Mouse (Mus musculus) heart, embryonic 12.5 days (tissue): ENCODE measurements around the gene Lamc2. TPM values are rescaled to one million over a fixed set of nuclear protein-coding genes. Genes with fewer than 3 reads are reported as not detected.

ENCODE experiments used
- ATAC-seq: fragments of 200-750 bp; cut with Nextera tagmentation; 2 replicates; pipeline ENCODE4 v1.8.0; 2017; ENCODE audit warnings: moderate TSS enrichment, moderate library complexity; ENCODE audit not compliant: insufficient number of reproducible peaks, low FRiP score
- H3K27ac ChIP-seq: fragments of 300-500 bp; sonication (generic); 2 replicates; pipeline ENCODE4 v1.5.1; 2016; ENCODE audit warnings: mild to moderate bottlenecking, moderate library complexity; ENCODE audit not compliant: poor library complexity, severe bottlenecking
- H3K27me3 ChIP-seq: fragments of 300-500 bp; sonication (generic); replicated peaks from 2 replicates; pipeline ENCODE4 v1.6.1; 2016; ENCODE audit warnings: mild to moderate bottlenecking, moderate library complexity
- H3K36me3 ChIP-seq: fragments of 300-500 bp; sonication (generic); 2 replicates; pipeline ENCODE4 v1.6.1; 2016; ENCODE audit warnings: mild to moderate bottlenecking, moderate library complexity
- H3K4me1 ChIP-seq: fragments of 300-500 bp; sonication (generic); replicated peaks from 2 replicates; pipeline ENCODE4 v1.6.1; 2016; ENCODE audit warnings: mild to moderate bottlenecking
- H3K4me2 ChIP-seq: fragments of 300-500 bp; sonication (generic); 2 replicates; pipeline ENCODE4 v1.6.1; 2016; ENCODE audit warnings: mild to moderate bottlenecking, moderate library complexity
- H3K4me3 ChIP-seq: fragments of 300-500 bp; sonication (generic); 2 replicates; pipeline ENCODE4 v1.5.1; 2016; ENCODE audit warnings: mild to moderate bottlenecking
- H3K9ac ChIP-seq: fragments of 300-500 bp; sonication (generic); 2 replicates; pipeline ENCODE4 v1.6.1; 2016; ENCODE audit warnings: mild to moderate bottlenecking, moderate library complexity
- H3K9me3 ChIP-seq: fragments of 300-500 bp; sonication (generic); replicated peaks from 2 replicates; pipeline ENCODE4 v1.6.1; 2016; ENCODE audit warnings: mild to moderate bottlenecking, moderate library complexity
- WGBS: fragments of 180-500 bp; shearing (Covaris S2); methylation state at CpG from one replicate; pipeline ENCODE4 v1.1.7; 2016; 5-methylcytosine and 5-hydroxymethylcytosine counted together
- polyA plus RNA-seq: library from polyadenylated mRNA; unstranded; fragments of >200 nt; fragmentation: Nextera tagmentation; extraction: Ambion mirVana; gene quantifications from 2 replicates; pipeline ENCODE4 v1.2.1, GENCODE M21; 2016

The Lamc2 gene
- polyA plus RNA-seq, 1 experiment from 2014 or later: 9.8 TPM

DNA sequence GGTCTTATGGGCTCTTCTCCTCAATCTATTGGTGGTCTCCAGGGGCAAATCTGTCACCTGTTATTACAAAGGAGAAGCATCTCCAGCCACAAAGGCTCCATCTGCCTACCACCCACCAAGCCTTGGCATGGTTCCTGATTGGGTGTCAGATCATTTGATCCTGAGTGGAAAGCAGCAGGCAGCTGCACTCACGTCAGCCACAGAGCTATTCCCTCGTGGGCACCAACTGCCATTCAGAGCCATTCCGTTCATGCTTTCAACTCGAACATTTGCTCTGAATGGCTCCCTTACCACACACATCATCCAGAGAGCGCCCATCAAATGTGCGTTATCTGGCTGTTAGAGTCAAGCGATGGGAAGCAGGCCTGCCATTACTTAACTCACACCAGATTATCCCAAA, 78.4 kb downstream of the Lamc2 start:
- no peak for ATAC-seq
- WGBS: 34% methylated on average over 7 of the region's 7 CpGs
- no peak overlapping the region for H3K27ac ChIP-seq

GRCm38 (mm10) chr1:153104804-153105203, 81.4 kb downstream of the Lamc2 start:
- no peaks in the 10 kb centered on the region for H3K36me3 ChIP-seq
- H3K27ac ChIP-seq: no peak overlapping the region
- H3K4me1 ChIP-seq: peaks cover 33% of the 10 kb centered on the region
- no peaks in the 10 kb centered on the region for H3K9me3 ChIP-seq
- no peak overlapping the region for H3K4me2 ChIP-seq
- H3K4me3 ChIP-seq: no peak overlapping the region
- H3K27me3 ChIP-seq: no peaks in the 10 kb centered on the region
- no peak overlapping the region for H3K9ac ChIP-seq
- WGBS: 66% methylated on average over 12 of the region's 12 CpGs
- no peak for ATAC-seq

More for the DNA sequence above, 78.4 kb downstream of the Lamc2 start:
- no peaks in the 10 kb centered on the region for H3K27me3 ChIP-seq
- no peak overlapping the region for H3K4me3 ChIP-seq
- peaks cover 26% of the 10 kb centered on the region for H3K4me1 ChIP-seq
- no peak overlapping the region for H3K9ac ChIP-seq
- no peaks in the 10 kb centered on the region for H3K36me3 ChIP-seq
- H3K4me2 ChIP-seq: no peak overlapping the region
- no peaks in the 10 kb centered on the region for H3K9me3 ChIP-seq

GRCm38 (mm10) chr1:153103186-153103554, 83.1 kb downstream of the Lamc2 start:
- Histone ChIP-seq H3K27ac (no peak overlapping the region), H3K4me1 (peaks cover 42% of the 10 kb centered on the region), H3K9me3 (no peaks in the 10 kb centered on the region), H3K4me3 (no peak overlapping the region), H3K36me3 (no peaks in the 10 kb centered on the region), H3K9ac (no peak overlapping the region), H3K4me2 (no peak overlapping the region), H3K27me3 (no peaks in the 10 kb centered on the region)
- ATAC-seq: no peak
- WGBS: 93% methylated on average over 8 of the region's 8 CpGs

GRCm38 (mm10) chr1:153102296-153103185, 83.7 kb downstream of the Lamc2 start:
- Histone ChIP-seq H3K27me3 (no peaks in the 10 kb centered on the region), H3K27ac (peak overlapping the region; percentile 26; the same call in 1 of the 2 replicates), H3K9ac (no peak overlapping the region), H3K9me3 (no peaks in the 10 kb centered on the region), H3K4me2 (no peak overlapping the region), H3K36me3 (no peaks in the 10 kb centered on the region), H3K4me1 (peaks cover 37% of the 10 kb centered on the region), H3K4me3 (no peak overlapping the region)
- 90% methylated on average over 17 of the region's 17 CpGs for WGBS
- ATAC-seq: no peak

DNA sequence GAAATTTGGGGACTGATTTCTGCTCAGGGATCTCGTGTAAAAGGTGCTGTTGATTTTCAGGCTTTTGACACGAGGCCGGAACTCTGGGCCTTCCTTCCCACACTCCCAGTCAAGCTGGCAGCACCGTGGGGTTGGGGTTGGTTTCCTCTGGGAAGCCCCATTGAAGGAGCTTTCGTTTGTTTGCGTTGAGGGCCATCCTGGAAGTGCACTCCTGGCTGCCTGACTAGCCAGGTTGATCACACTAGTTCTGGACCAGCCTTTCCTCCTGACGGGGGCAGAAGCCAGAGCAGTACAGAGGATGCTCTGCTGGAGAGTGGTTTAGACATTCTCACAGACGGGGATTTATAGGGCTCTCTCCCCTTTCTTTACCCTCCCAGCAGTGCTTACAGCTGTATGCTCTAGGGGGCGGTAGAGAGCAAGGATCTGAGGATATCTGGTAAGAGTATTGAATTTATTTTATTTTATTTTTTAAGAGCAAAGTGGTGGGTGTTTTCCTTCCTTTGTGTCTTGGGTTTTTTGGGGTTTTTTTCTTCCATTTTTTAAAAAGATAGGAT, 84.8 kb downstream of the Lamc2 start:
- peak overlapping the region; percentile 6; the same call in 1 of the 2 replicates for H3K4me2 ChIP-seq
- no peaks in the 10 kb centered on the region for H3K9me3 ChIP-seq
- 0 out of 2 replicates have a peak, but pooled peaks have one; percentile 20 for ATAC-seq
- 28% methylated on average over 9 of the region's 9 CpGs for WGBS
- H3K4me1 ChIP-seq: peaks cover 33% of the 10 kb centered on the region
- no peaks in the 10 kb centered on the region for H3K36me3 ChIP-seq
- no peaks in the 10 kb centered on the region for H3K27me3 ChIP-seq
- peak overlapping the region; percentile 79 for H3K27ac ChIP-seq
- no peak overlapping the region for H3K4me3 ChIP-seq
- H3K9ac ChIP-seq: no peak overlapping the region

- peak overlapping the region; percentile 6; the same call in 1 of the 2 replicates for H3K4me2 ChIP-seq
- WGBS: 25% methylated on average over 9 of the region's 9 CpGs
- H3K36me3 ChIP-seq: no peaks in the 10 kb centered on the region
- H3K4me1 ChIP-seq: peaks cover 32% of the 10 kb centered on the region
- ATAC-seq: no peak
- no peak overlapping the region for H3K4me3 ChIP-seq
- H3K27me3 ChIP-seq: no peaks in the 10 kb centered on the region
- no peaks in the 10 kb centered on the region for H3K9me3 ChIP-seq
- H3K9ac ChIP-seq: no peak overlapping the region
- H3K27ac ChIP-seq: peak overlapping the region; percentile 79
Measured at GRCm38 (mm10) chr1:153100912-153101311, 85.3 kb downstream of the Lamc2 start.

DNA sequence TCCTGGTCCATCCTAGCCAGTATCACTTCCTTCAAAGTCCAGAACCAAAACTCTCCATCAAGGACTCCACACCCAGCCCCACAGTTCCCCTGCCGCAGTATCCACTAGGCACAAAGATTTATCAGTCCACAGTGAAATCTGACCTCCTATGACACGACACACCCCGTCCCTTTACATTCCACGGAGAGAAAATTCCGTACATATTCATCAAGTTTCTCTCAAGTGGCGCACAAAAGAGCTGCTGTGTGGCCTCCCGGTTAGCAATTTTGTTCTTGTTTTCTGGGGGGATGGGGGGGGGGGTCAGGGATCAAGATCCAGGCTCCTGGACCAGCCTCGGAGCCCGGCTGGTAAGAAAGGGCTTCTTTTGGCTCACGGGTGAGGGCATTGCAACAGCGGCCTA, 87.7 kb downstream of the Lamc2 start:
- 51% methylated on average over 11 of the region's 11 CpGs for WGBS
- no peak overlapping the region for H3K9ac ChIP-seq
- no peaks in the 10 kb centered on the region for H3K27me3 ChIP-seq
- no peak for ATAC-seq
- peaks cover 28% of the 10 kb centered on the region for H3K4me1 ChIP-seq
- H3K27ac ChIP-seq: no peak overlapping the region
- H3K4me2 ChIP-seq: no peak overlapping the region
- H3K36me3 ChIP-seq: no peaks in the 10 kb centered on the region
- no peak overlapping the region for H3K4me3 ChIP-seq
- no peaks in the 10 kb centered on the region for H3K9me3 ChIP-seq

DNA sequence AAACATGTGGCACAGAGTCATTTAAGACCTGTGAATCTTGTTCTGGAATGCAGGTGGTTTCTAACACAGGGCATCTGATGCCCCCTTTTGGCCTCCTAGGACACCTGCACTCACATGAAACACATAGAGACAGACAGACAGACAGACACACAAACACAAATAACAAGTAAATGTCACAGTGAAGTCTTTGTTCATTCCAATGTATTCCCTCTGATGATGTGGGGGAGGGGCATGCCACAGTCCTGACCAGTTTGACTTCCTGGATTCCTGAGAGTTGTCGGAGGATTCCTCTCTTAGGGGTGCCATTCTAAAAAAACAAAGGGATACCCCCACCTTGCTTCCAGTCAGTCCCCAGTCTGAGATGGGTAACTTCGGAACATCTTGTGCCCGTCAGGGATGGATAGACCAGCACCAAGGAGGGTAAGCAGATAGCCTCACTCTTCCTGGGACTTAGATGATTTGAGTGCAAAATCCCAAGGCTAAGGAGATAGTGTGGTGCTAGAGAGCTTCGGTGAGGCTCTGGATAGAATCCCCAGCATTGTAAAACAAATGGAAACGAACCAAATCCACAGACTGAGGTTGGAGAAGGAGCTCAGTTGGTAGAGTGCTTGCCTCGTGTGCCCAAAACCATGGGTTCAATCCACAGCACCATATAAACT, 89.1 kb downstream of the Lamc2 start:
- Histone ChIP-seq H3K36me3 (no peaks in the 10 kb centered on the region), H3K27ac (no peak overlapping the region), H3K4me3 (no peak overlapping the region), H3K9ac (no peak overlapping the region), H3K4me1 (peaks cover 33% of the 10 kb centered on the region), H3K9me3 (no peaks in the 10 kb centered on the region), H3K27me3 (no peaks in the 10 kb centered on the region), H3K4me2 (no peak overlapping the region)
- 87% methylated on average over 6 of the region's 6 CpGs for WGBS
- no peak for ATAC-seq

DNA sequence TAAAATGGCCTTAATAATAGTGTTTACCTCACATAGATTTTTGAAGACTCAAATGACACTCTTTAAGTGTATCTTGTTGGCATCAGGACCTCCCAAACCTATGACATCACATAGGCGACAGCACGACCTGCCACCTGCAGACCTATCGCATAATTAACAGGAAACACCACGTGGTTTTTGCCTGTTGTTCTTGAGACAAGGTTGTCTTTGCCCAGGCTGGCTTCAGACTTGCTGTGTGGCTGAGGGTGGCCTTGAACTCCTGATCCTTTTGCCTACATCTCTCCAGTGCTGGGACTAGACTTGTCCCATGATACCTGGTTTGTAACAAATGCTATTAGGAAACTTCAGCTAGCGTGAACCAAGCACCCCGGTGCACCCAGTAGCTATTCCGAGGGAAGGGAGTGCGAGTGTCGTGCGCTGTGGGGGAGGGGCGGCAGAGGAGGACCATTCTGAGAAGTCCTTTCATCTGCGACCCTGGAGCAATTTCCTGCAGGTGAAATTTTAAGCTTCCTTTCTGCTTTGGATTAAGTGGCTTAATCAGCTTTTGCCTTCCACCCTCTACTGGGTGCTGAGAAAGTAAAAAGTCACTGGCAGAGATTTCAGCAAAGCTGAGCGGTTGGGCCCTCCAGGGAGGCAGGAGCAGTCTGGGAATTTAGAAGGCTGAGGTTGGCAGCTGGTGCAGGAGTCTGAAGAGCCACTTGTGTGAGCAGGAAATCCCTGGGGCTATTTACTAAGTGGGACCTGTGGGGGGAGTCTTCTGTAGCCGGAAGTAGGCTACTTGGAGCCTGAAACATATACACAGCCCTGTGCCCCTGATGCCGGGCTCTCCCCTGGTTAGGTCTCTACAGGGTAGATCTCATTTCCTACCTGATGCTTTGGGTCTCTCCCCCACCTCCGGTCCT, 90.2 kb downstream of the Lamc2 start:
- no peak for ATAC-seq
- Histone ChIP-seq H3K9me3 (no peaks in the 10 kb centered on the region), H3K4me3 (no peak overlapping the region), H3K27ac (0 out of 2 replicates have a peak overlapping the region, but pooled peaks have one; percentile 6), H3K9ac (no peak overlapping the region), H3K4me2 (no peak overlapping the region), H3K36me3 (no peaks in the 10 kb centered on the region), H3K4me1 (peaks cover 37% of the 10 kb centered on the region), H3K27me3 (no peaks in the 10 kb centered on the region)
- WGBS: 20% methylated on average over 16 of the region's 16 CpGs

- H3K27ac ChIP-seq: no peak overlapping the region
- H3K27me3 ChIP-seq: 0 out of 2 replicates have a peak, but pooled peaks cover 3% of the 10 kb centered on the region
- H3K4me2 ChIP-seq: no peak overlapping the region
- no peak overlapping the region for H3K9ac ChIP-seq
- ATAC-seq: no peak
- H3K4me3 ChIP-seq: no peak overlapping the region
- 70% methylated on average over 6 of the region's 6 CpGs for WGBS
- no peaks in the 10 kb centered on the region for H3K9me3 ChIP-seq
- peaks cover 35% of the 10 kb centered on the region for H3K4me1 ChIP-seq
- H3K36me3 ChIP-seq: no peaks in the 10 kb centered on the region
Measured at GRCm38 (mm10) chr1:153095328-153095727, 90.9 kb downstream of the Lamc2 start.
